Mouse (Mus musculus): ENCODE results near the gene Ucn. TPM values are rescaled to one million over a fixed set of nuclear protein-coding genes. Genes with fewer than 3 reads are reported as not detected.
A peak's percentile ranks its signal among the peaks of the same experiment; 100 is the strongest.

The Ucn gene
- polyA plus RNA-seq, 1 experiment from 2014 or later, result not detected

DNA sequence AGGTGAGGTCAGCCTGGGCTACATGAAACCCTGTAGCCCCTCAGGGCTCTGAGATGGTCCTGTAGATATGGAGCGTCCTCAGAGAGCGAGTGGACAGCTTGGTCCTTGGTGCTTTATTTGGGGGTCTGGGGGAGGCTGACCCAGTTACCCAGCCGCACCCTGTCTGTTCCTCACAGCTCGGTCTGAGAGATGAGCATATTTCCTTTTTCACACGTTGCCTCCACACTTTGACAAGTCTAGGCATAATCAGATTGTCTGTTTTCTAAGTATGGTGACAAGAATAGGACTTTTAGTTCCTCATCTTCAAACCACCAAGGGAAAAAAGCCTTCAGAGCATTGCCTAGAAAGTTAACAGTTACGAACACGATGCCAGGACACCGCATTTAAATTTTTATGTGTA lies 17.5 kb downstream of the Ucn start:
- ATAC-seq (ENCODE audit: low FRiP score, low TSS enrichment) (no peak), DNase-seq (ENCODE audit: low spot score) (no peak)
- no peak overlapping the region for H3K4me3 ChIP-seq (ENCODE audit: low read depth, low read length)
- no peak overlapping the region for H3K27ac ChIP-seq (replicated peaks)
- WGBS, result 79% methylated on average over 8 of the region's 8 CpGs
- no peaks in the 10 kb centered on the region for H3K36me3 ChIP-seq (ENCODE audit: control insufficient read depth, insufficient read depth, low read length)
- H3K4me2 ChIP-seq (replicated peaks; ENCODE audit: low read depth), result no peak overlapping the region
- no peaks in the 10 kb centered on the region for H3K4me1 ChIP-seq (replicated peaks; ENCODE audit: control insufficient read depth, insufficient read depth)
- TF ChIP-seq CTCF (IDR thresholded peaks at IDR 0.05; ENCODE audit: low read depth) (no peak), EP300 (optimal IDR thresholded peaks at IDR 0.05) (no peak)
- no peaks in the 10 kb centered on the region for H3K9me3 ChIP-seq (ENCODE audit: control insufficient read depth, low read length)
- H3K27me3 ChIP-seq (ENCODE audit: control insufficient read depth, insufficient read depth, low read length), result no peaks in the 10 kb centered on the region
- no peak overlapping the region for H3K9ac ChIP-seq (ENCODE audit: low read length)

DNA sequence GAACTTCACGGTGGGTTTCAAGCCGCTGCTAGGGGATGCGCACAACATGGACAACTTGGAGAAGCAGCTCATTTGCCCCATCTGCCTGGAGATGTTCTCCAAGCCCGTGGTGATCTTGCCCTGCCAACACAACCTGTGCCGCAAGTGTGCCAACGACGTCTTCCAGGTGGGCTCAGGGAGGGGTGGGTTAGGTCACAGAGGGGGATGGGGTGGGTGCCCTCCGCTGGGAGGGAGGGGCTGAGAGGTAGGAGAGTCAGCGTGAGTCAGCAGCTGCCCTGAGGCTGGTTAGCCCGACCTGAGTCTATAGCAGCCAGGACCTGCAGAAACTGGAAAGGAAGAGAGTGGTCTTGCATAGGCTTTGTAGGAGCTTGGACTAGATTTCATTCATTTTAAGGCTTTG lies 21.7 kb downstream of the Ucn start:
- TF ChIP-seq EP300 (optimal IDR thresholded peaks at IDR 0.05), result no peak
- TF ChIP-seq CTCF (IDR thresholded peaks at IDR 0.05; ENCODE audit: low read depth), result no peak
- Histone ChIP-seq H3K27ac (replicated peaks) (no peak overlapping the region), H3K36me3 (ENCODE audit: control insufficient read depth, insufficient read depth, low read length) (no peaks in the 10 kb centered on the region), H3K9ac (ENCODE audit: low read length) (no peak overlapping the region), H3K4me3 (ENCODE audit: low read depth, low read length) (no peak overlapping the region), H3K27me3 (ENCODE audit: control insufficient read depth, insufficient read depth, low read length) (no peaks in the 10 kb centered on the region), H3K4me2 (replicated peaks; ENCODE audit: low read depth) (no peak overlapping the region), H3K4me1 (replicated peaks; ENCODE audit: control insufficient read depth, insufficient read depth) (no peaks in the 10 kb centered on the region), H3K9me3 (ENCODE audit: control insufficient read depth, low read length) (no peaks in the 10 kb centered on the region)
- ATAC-seq (ENCODE audit: low FRiP score, low TSS enrichment) (no peak), DNase-seq (ENCODE audit: low spot score) (no peak)
- 24% methylated on average over 10 of the region's 10 CpGs for WGBS

DNA sequence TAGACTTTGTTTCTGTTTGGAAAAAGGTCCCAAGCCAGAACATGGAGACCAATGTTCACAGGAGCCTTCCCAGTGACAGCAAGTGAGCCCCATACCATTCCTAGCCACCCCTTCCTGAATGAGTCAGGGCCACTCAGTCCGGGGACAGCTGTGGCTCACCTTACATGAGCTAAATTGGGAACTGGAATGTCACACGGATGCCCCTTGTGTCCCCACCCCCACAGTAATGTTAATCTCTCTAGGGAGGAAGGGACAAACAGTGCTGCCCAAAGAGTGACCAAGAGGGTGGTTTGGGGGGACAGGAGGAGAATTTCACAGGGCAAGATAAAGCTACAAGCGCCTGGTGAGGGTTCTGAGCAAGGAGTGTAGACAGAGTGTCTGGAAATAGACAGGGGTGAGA lies 22.3 kb downstream of the Ucn start, which contains the start of gene Trim54:
Gene Trim54 (plus strand): TSS at position 359 of the 400 bp plus-strand sequence.
- Histone ChIP-seq H3K4me3 (ENCODE audit: low read depth, low read length) (no peak within 1 kb of the TSS), H3K27me3 (ENCODE audit: control insufficient read depth, insufficient read depth, low read length) (no peaks in the 10 kb centered on the region), H3K36me3 (ENCODE audit: control insufficient read depth, insufficient read depth, low read length) (no peaks in the 10 kb centered on the region), H3K9ac (ENCODE audit: low read length) (no peak within 1 kb of the TSS), H3K9me3 (ENCODE audit: control insufficient read depth, low read length) (no peaks in the 10 kb centered on the region), H3K4me1 (replicated peaks; ENCODE audit: control insufficient read depth, insufficient read depth) (no peaks in the 10 kb centered on the region), H3K27ac (replicated peaks) (no peak within 1 kb of the TSS), H3K4me2 (replicated peaks; ENCODE audit: low read depth) (no peak within 1 kb of the TSS)
- TF ChIP-seq EP300 (optimal IDR thresholded peaks at IDR 0.05), result no peak
- no peak for TF ChIP-seq CTCF (IDR thresholded peaks at IDR 0.05; ENCODE audit: low read depth)
- ATAC-seq (ENCODE audit: low FRiP score, low TSS enrichment) (no peak), DNase-seq (ENCODE audit: low spot score) (no peak)
- whole genome bisulfite sequencing, result 30% methylated on average over 3 of the region's 3 CpGs

DNA sequence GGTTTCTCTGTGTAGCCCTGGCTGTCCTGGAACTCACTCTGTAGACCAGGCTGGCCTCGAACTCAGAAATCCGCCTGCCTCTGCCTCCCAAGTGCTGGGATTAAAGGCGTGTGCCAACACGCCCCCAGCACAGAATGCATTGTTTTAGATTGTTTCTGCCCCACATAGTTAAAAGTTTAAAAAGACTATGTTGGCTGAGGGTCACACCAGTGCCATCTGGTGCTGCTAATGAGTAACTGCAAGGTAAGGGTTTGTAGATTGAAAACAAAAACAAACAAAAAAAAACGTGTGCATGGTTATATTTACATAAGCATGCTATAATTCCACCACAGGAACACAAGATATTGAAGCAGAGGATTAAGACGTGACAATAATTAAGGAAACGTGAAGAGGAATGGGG lies 27.8 kb downstream of the Ucn start:
- 28% methylated on average over 7 of the region's 7 CpGs for WGBS
- H3K4me2 ChIP-seq (replicated peaks; ENCODE audit: low read depth), result no peak overlapping the region
- no peak overlapping the region for H3K27ac ChIP-seq (replicated peaks)
- H3K4me3 ChIP-seq (ENCODE audit: low read depth, low read length), result no peak overlapping the region
- no peaks in the 10 kb centered on the region for H3K4me1 ChIP-seq (replicated peaks; ENCODE audit: control insufficient read depth, insufficient read depth)
- no peaks in the 10 kb centered on the region for H3K36me3 ChIP-seq (ENCODE audit: control insufficient read depth, insufficient read depth, low read length)
- H3K9me3 ChIP-seq (ENCODE audit: control insufficient read depth, low read length), result no peaks in the 10 kb centered on the region
- DNase-seq (ENCODE audit: low spot score), result no peak
- no peaks in the 10 kb centered on the region for H3K27me3 ChIP-seq (ENCODE audit: control insufficient read depth, insufficient read depth, low read length)
- TF ChIP-seq EP300 (optimal IDR thresholded peaks at IDR 0.05) (no peak), CTCF (IDR thresholded peaks at IDR 0.05; ENCODE audit: low read depth) (peak; percentile 71)
- ATAC-seq (ENCODE audit: low FRiP score, low TSS enrichment), result no peak
- H3K9ac ChIP-seq (ENCODE audit: low read length), result no peak overlapping the region

DNA sequence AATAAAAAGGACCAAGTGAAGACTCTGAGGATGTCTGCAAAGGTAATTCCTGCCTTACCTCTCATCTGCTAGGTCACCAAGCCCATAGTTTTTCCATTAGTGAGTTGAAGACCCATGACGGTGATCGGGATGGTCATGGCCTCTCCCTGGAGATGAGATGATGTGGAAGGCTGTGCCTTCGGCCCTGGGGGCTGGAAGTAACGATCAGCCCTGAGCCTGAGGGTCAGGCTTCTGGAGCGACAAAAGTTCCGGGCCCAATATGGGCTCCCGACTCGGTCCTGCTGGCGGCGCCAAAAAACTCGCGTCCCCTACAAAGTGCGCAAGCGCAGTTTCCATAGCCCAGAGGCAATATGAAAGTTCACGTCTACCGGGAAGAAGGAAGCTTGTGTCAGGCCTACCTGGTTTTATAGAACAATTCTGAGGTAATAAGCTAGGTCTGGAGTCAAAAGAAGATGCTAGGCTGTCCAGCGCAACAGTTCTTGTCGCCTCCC lies 30.6 kb downstream of the Ucn start, which contains the start of gene Slc30a3:
Gene Slc30a3 (minus strand): TSS at position 238 of the 491 bp plus-strand sequence.
- H3K9me3 ChIP-seq (ENCODE audit: control insufficient read depth, low read length), result no peaks in the 10 kb centered on the region
- 91% methylated on average over 18 of the region's 18 CpGs for WGBS
- DNase-seq (ENCODE audit: low spot score) (no peak), ATAC-seq (ENCODE audit: low FRiP score, low TSS enrichment) (no peak)
- H3K36me3 ChIP-seq (ENCODE audit: control insufficient read depth, insufficient read depth, low read length), result no peaks in the 10 kb centered on the region
- H3K4me1 ChIP-seq (replicated peaks; ENCODE audit: control insufficient read depth, insufficient read depth), result no peaks in the 10 kb centered on the region
- no peak within 1 kb of the TSS for H3K9ac ChIP-seq (ENCODE audit: low read length)
- no peak within 1 kb of the TSS for H3K27ac ChIP-seq (replicated peaks)
- no peaks in the 10 kb centered on the region for H3K27me3 ChIP-seq (ENCODE audit: control insufficient read depth, insufficient read depth, low read length)
- H3K4me3 ChIP-seq (ENCODE audit: low read depth, low read length), result no peak within 1 kb of the TSS
- H3K4me2 ChIP-seq (replicated peaks; ENCODE audit: low read depth), result no peak within 1 kb of the TSS
- TF ChIP-seq EP300 (optimal IDR thresholded peaks at IDR 0.05) (no peak), CTCF (IDR thresholded peaks at IDR 0.05; ENCODE audit: low read depth) (no peak)

- 83% methylated on average over 9 of the region's 9 CpGs for WGBS
These were observed 32.8 kb downstream of the Ucn start, which contains the start of gene Dnajc5g for GRCm38 (mm10) chr5:31105814-31106335. Gene Dnajc5g (plus strand): TSS chr5:31106285.

More at GRCm38 (mm10) chr5:31105814-31106335, 32.8 kb downstream of the Ucn start, which contains the start of gene Dnajc5g:
- Histone ChIP-seq H3K9me3 (ENCODE audit: control insufficient read depth, low read length) (no peaks in the 10 kb centered on the region), H3K9ac (ENCODE audit: low read length) (no peak within 1 kb of the TSS), H3K4me2 (replicated peaks; ENCODE audit: low read depth) (no peak within 1 kb of the TSS), H3K36me3 (ENCODE audit: control insufficient read depth, insufficient read depth, low read length) (no peaks in the 10 kb centered on the region), H3K4me3 (ENCODE audit: low read depth, low read length) (no peak within 1 kb of the TSS), H3K27me3 (ENCODE audit: control insufficient read depth, insufficient read depth, low read length) (no peaks in the 10 kb centered on the region), H3K4me1 (replicated peaks; ENCODE audit: control insufficient read depth, insufficient read depth) (no peaks in the 10 kb centered on the region), H3K27ac (replicated peaks) (no peak within 1 kb of the TSS)
- DNase-seq (ENCODE audit: low spot score) (no peak), ATAC-seq (ENCODE audit: low FRiP score, low TSS enrichment) (no peak)
- TF ChIP-seq CTCF (IDR thresholded peaks at IDR 0.05; ENCODE audit: low read depth), result no peak
